Mouse (Mus musculus) liver, postnatal 0 days (tissue): Measurements from ENCODE around the gene Qrich2.

Experiments
- CTCF ChIP-seq: sonication (generic); IDR thresholded peaks from 2 replicates; pipeline ENCODE4 v1.5.1; 2016; ENCODE audit warnings: antibody characterized with exemption, low read depth
- EP300 ChIP-seq: IDR thresholded peaks from 2 replicates; pipeline ENCODE4 v1.6.1; 2016; ENCODE audit warnings: antibody characterized with exemption, low read depth, mild to moderate bottlenecking

DNA sequence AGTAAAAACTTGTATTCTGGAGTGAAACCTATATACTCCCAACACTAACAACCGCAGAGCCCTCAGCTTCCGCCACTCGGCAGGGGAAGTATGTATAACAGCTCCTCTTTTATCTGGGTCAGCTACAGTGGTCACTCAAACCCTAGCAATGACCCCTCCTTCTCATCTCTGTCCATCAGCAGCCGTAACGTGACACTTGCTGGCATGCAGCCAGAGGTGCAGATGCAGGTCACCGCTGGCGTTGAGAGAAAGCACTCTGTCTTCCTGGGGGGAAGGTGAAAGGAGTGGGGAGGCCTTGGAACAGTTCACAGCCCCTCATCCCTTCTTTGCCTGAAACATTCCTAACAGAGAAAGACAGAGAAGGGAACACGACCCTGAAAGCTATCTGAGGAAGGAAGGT lies 13.8 kb upstream of the Qrich2 start:
- TF ChIP-seq CTCF (no peak), EP300 (no peak)
